Mouse (Mus musculus): ENCODE measurements around the gene Zfp281.

Gene Zfp281

GRCm38 (mm10) chr1:136678836-136679235 lies 54.1 kb downstream of the Zfp281 start:
- ATAC-seq (ENCODE audit: insufficient number of reproducible peaks, low FRiP score, low TSS enrichment) = no peak
